Mouse (Mus musculus): ENCODE results near the gene Hbq1a.
"Not testable (repeated sequence)": the region's sequence is repeated elsewhere in the genome, so short reads cannot be mapped to it uniquely, and the experiment has no call there.

Hbq1a gene

DNA sequence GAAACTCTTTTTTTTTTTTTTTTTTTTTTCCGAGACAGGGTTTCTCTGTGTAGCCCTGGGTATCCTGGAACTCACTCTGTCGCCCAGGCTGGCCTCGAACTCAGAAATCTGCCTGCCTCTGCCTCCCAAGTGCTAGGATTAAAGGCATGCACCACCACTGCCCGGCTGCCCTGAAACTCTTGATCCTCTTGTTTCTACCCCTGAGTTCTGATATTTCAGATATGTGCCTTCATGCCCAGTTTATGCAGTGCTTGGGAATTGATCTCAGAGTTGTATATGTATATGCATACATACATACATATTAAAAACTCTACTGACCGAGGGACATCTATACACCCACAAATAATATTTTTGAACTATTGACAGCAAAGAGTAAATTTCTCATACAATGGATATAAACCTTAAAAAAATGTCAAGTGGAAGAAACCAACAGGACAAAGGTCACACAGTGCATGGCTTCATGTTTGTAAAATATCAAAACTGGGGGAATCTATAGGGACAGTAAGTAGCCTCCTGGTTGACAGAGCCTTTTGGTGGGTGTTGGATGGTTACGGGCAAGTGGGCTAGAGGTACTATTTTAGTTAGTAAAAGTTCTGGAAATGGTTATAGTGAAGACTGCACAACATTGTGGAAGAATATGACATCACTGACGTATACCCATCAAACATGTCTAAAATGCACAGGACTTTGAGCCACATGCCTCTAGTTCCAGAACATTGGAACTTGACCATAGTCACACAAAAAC is 14.7 kb upstream of the Hbq1a start:
- DNase-seq (ENCODE audit: low read depth), result no peak

GRCm38 (mm10) chr11:32285887-32286286 is 14.0 kb upstream of the Hbq1a start:
- DNase-seq (ENCODE audit: low read depth), result not testable (repeated sequence)

GRCm38 (mm10) chr11:32286695-32287492 is 13.0 kb upstream of the Hbq1a start, which contains the start of gene Hbq1b:
Hbq1b (plus strand) TSS chr11:32286965.
- peak; percentile 81 for DNase-seq (ENCODE audit: low read depth)

DNA sequence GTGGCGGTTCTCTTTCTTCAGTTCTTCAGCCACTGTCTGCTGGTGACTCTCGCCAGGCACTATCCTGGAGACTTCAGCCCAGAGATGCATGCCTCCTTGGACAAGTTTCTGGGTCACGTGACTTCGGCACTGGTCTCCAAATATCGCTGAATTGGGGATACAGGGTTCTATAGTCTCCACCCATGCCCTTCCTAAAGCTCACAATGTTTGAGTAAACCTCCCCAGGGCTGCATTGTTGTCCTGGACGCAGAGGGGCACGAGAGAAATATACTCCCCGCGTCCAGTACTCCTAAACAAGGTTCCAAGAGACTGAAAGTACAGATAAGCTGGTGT is 12.4 kb upstream of the Hbq1a start:
- no peak for DNase-seq (ENCODE audit: low read depth)

GRCm38 (mm10) chr11:32292819-32293218 is 7.0 kb upstream of the Hbq1a start:
- DNase-seq (ENCODE audit: low read depth), result peak; percentile 37

GRCm38 (mm10) chr11:32293479-32293878 is 6.4 kb upstream of the Hbq1a start:
- DNase-seq (ENCODE audit: low read depth), result not testable (repeated sequence)

DNA sequence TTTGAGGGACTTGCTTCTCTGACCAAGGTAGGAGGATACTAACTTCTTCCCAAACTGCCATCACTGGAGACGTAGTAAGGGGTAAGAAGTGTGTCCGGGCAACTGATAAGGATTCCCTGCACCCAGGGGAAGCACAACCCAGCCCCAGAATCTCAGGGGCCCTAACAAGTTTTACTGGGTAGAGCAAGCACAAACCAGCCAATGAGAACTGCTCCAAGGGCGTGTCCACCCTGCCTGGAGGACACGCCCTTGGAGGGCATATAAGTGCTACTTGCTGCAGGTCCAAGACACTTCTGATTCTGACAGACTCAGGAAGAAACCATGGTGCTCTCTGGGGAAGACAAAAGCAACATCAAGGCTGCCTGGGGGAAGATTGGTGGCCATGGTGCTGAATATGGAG is 3.7 kb upstream of the Hbq1a start, which contains the start of gene Hba-a2:
Gene Hba-a2 (plus strand): TSS at position 287 of the 400 bp plus-strand sequence.
- DNase-seq (ENCODE audit: low read depth), result not testable (repeated sequence)

GRCm38 (mm10) chr11:32297417-32297816 is 2.5 kb upstream of the Hbq1a start:
- DNase-seq (ENCODE audit: low read depth), result not testable (repeated sequence)

DNA sequence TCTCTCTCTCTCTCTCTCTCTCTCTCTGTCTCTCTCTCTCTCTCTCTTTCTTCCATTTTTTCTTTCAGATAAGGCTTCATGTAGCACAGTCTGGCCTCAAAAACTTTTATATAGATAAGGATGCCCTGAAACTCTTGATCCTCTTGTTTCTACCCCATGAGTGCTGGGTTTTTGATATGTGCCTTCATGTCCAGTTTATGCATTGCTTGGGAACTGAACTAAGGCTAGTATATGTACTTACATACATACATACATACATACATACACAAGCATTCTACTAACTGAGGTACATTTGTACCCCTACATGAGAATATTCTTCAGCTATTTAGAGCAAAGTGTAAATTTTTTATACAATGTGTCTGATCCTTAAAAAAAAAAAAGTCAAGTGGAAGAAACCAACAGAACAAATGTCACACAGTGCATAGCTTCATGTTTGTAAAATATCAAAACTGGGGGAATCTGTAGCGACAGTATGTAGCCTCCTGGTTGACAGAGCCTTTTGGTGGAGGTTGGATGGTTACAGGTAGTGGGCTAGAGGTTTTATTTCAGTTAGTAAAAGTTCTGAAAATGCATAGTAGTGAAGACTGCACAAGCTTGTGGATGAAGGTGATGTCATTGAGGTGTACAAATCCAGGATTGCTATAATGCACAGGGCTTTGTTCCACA is 1.9 kb upstream of the Hbq1a start:
- no peak for DNase-seq (ENCODE audit: low read depth)

- DNase-seq (ENCODE audit: low read depth), result no peak
These were observed 1.3 kb upstream of the Hbq1a start for GRCm38 (mm10) chr11:32298532-32298918.

GRCm38 (mm10) chr11:32300279-32301267 is 704 bp downstream of the Hbq1a start:
- DNase-seq (ENCODE audit: low read depth), result no peak

DNA sequence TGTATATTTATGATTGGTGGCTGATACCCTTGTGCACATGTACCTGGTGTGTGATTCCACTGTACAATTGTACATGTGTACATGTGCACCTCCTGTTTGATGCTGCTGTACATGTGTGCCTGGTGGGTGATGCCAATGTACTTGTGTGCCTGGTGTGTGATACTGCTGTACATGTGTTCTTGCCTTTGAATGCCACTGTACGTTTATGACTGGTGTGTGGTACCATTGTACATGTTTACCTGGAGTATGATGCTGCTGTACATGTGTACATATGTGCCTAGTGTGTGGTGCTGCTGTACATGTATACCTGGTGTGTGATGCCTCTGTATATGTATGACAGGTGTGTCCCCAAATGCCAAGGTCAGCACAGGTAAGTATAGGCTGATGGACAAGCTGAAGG is 1.6 kb downstream of the Hbq1a start:
- DNase-seq (ENCODE audit: low read depth), result no peak

DNA sequence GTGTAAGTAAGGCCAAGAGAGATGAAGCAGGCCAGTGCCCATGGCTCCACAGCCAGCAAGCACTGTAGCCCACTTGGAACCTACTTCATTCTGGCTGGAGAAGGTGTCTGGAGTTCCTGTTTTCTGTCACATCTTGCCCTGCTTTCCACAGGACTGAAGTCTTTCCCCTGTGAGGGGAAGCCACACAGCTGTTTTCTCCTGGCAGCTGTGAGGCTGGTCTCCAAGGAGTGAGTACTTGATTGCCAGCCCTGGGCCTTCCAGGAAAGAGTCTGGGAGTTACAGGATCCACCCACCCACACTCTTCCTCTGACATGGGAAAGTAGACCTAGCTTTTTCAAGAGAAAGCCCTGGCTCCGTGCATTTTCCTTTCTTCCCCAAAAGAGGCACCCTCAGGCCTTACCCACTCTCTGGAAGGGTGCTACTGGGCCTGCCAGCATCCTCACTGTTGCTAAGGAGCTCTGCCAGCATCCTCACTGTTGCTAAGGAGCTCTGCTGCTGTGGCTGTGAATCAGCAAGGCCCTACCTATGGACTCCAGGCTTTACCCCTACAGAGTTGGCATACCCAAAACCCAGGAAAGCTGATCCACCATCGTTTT is 3.1 kb downstream of the Hbq1a start:
- DNase-seq (ENCODE audit: low read depth), result no peak

DNA sequence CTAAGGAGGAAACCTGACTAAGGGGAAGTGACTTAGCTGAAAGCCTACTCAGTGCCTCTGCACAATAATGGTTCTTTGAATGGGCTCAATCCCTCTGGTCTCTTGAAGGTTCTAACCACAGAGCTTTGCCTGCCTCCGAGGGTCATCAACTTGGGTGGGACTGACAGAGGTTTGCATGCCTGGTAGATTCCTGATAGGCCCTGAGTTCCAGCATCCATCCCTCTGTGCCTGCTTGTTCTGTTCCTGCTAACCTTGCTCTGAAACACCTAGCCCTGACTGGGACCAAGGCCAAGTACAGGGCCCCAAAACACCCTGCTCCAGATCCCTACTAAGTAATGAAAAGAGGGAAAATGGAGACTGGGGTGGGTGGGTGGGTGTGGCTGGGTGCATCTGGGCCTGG is 3.6 kb downstream of the Hbq1a start:
- DNase-seq (ENCODE audit: low read depth), result no peak

DNA sequence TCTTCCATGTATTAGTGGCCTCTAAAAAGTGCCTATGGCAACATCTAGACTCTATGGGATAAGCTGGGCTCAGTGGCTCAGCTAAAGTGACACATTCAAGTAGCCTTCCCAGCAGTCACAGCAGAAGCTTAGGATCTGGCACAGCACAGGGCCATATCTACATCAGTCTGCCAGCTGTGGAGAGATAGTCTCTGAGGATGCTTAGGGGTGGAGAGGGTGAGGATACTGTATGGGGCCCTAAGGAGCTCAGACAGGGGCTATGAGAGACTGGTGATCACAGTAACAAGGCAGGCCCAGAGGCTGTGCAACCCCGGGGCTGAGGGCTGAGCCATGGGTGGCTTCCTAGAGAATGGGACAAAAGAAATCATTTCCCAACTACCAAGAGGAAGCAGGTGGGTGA is 7.1 kb downstream of the Hbq1a start:
- DNase-seq (ENCODE audit: low read depth), result no peak

- DNase-seq (ENCODE audit: low read depth), result no peak
These were observed 9.6 kb downstream of the Hbq1a start for GRCm38 (mm10) chr11:32309446-32309845.

DNA sequence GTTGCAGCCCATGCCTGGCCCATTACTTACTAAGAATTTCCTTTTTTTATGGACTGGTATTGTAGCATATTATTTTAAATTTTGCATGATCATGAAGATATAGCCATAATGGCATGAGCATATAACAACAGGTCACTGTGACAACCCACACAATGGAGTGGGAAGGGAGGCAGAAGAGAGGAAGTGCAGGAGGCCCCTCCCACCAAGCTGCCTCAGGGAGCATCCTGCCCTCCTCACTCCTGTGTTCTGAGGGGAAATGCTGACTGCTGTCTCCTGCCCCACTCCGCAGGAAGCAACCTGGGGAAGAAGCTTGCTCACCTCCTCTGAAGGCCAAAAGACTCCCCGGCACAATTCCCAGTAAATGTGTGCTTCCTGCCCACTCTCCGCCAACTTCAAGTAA is 10.1 kb downstream of the Hbq1a start:
- no peak for DNase-seq (ENCODE audit: low read depth)

DNA sequence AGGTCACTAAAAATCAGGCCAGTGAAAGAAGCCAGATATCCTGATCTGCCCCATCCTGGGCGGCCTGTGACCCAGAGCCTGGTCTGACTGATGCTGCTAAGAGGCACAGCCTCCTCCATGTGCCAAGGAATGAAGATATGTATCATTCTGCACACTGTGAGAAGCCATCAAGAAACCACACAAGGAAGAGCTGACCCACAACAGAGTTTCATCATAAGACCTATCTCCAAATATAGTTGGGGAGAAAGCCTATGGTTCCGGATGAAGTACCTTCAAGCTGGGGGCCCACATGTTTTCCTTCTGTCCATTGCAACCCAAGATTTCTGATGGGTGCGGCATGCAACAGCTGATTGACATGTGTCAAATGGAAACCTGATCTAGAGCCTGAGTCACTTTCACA is 16.1 kb downstream of the Hbq1a start:
- DNase-seq (ENCODE audit: low read depth), result no peak

DNA sequence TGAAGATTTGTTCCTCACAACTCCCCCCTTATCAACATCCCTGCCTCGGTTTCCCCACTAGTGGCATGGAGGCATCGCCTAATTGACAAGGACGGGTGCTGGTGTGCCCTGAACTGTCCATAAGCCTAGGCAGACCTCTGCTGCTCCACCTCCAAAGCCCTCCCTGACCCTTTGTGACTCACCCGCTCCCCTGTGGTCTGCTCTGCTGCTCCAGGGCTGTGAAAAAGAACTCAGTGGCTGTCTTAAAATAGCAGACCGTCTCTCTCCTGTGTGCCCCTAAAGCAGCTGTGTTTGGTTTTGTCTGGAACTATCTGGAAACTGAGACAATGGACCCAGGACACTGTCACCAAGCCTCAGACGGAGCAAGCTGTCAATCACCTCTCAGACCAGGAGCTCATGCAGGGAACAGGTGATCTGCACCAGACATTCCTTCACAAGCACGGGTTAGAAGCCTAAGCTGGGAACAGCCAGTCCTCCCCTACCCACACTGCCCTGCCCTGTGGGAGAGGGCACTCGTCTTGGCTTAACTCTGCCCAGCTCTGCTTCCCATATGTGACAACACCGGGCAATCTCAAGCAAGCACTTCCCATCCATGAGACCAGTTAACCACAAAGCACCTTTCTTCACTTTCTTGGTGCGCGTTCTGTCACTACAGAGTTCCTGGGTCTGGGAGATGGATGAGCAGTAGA is 20.8 kb downstream of the Hbq1a start:
- DNase-seq (ENCODE audit: low read depth), result peak; percentile 24

DNA sequence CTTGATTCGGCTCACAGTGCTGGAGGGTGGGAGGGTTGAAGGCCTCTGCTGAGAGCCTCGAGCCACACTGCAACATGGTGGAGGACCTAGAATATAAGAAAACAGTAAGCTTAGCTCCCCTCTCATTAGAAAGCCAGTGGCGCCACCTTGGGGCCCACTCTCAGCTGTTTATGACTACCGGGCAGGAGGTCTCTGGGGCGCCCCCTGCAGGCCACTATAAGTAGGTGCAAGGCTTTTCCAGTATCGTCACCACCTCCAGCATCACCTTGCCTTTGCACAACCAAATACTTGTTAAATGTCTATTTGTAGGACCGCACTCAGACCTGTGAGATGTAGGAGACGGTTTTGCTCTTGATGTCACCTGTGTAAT is 21.3 kb downstream of the Hbq1a start:
- peak; percentile 83 for DNase-seq (ENCODE audit: low read depth)

DNA sequence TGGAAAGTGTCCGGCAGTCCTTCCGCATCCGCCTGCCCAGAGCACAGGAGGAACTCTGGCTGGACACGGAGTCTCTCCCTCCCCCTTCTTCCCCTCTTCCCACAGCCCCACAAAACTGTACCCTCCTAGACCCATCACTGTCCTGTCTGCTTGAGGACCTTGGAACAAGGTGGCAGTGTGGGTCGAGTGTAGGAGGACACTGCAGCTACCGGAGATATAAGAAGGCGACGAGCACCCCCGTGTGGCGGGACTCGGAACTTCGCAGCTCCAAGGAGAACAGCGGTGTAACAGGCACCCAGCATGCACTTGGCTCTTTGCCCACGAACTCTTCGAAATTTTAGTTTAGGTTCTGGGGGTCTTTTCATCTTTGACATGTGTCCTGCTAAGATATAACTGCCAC is 24.7 kb downstream of the Hbq1a start:
- DNase-seq (ENCODE audit: low read depth), result peak; percentile 84
